7 mouse cellular contexts compared by ENCODE assay signal in the genomic region with DNA sequence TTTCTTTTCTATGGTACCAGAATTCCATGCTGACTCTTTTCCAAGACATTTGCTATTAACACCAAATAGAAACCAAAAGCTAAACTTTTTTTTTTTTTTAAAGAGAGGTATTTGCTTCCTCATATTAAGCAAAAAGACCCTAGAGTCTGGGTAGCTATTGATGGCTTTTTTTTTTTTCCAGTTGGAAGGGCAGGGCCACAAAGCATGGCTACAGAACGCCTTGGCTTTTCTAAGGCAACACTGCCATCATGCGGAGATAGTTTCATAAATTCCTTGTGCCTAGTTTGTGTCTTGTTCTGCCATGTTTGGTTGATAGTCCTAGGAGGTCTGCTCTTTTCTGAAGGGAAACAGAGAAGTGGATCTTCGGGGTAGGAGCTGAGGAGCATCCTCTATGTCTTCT.
DNase-seq lines count a peak whose midpoint lies in the region; ATAC-seq lines count a peak whose summit lies in the region.

No protein-coding gene starts in this region.

- peak; percentile 87 for DNase-seq in midbrain, embryonic 11.5 days (ENCODE audit: low spot score, missing footprints)
- no peak for DNase-seq in thymus, postnatal 4 days

- no peaks in the 10 kb centered on the region; the same call in 1 of the 2 replicates for H3K9me3 ChIP-seq in megakaryocyte, embryonic 14.5 days
- no peaks in the 10 kb centered on the region for H3K9me3 ChIP-seq in heart, embryonic 11.5 days (replicated peaks; ENCODE audit: control insufficient read depth, low read length)
- H3K9me3 ChIP-seq in kidney, embryonic 14.5 days (ENCODE audit: control insufficient read depth, low read length): no peaks in the 10 kb centered on the region
- H3K9me3 ChIP-seq in midbrain, embryonic 11.5 days (ENCODE audit: control insufficient read depth, low read length): no peaks in the 10 kb centered on the region

- H3K36me3 ChIP-seq in megakaryocyte, embryonic 14.5 days (replicated peaks; ENCODE audit: low read length): no peaks in the 10 kb centered on the region
- H3K36me3 ChIP-seq in heart, embryonic 11.5 days (ENCODE audit: control insufficient read depth, insufficient read depth, low read length): no peaks in the 10 kb centered on the region
- H3K36me3 ChIP-seq in kidney, embryonic 14.5 days (ENCODE audit: control insufficient read depth, insufficient read depth, low read length): no peaks in the 10 kb centered on the region
- no peaks in the 10 kb centered on the region for H3K36me3 ChIP-seq in midbrain, embryonic 11.5 days (ENCODE audit: control insufficient read depth, insufficient read depth, low read length)

- peak overlapping the region; percentile 45 for H3K4me2 ChIP-seq in heart, embryonic 11.5 days
- H3K4me2 ChIP-seq in kidney, embryonic 14.5 days (replicated peaks; ENCODE audit: low read depth, low read length): peak overlapping the region; percentile 28
- peak overlapping the region; percentile 25; the same call in 1 of the 2 replicates for H3K4me2 ChIP-seq in midbrain, embryonic 11.5 days

- 43% methylated on average over 3 of the region's 3 CpGs for WGBS in heart, embryonic 11.5 days (ENCODE audit: insufficient replicate concordance)
- 38% methylated on average over 3 of the region's 3 CpGs for WGBS in kidney, embryonic 14.5 days
- WGBS in midbrain, embryonic 11.5 days: 48% methylated on average over 3 of the region's 3 CpGs

- H3K9ac ChIP-seq in heart, embryonic 11.5 days (ENCODE audit: low read depth, low read length): no peak overlapping the region
- H3K9ac ChIP-seq in kidney, embryonic 14.5 days (ENCODE audit: low read depth, low read length): no peak overlapping the region
- no peak overlapping the region for H3K9ac ChIP-seq in midbrain, embryonic 11.5 days (ENCODE audit: low read length)

- no peak for ATAC-seq in megakaryocyte, adult 5-6 weeks (ENCODE audit: poor library complexity, severe bottlenecking)
- no peak for ATAC-seq in heart, embryonic 11.5 days (replicated peaks; ENCODE audit: insufficient number of reproducible peaks, low FRiP score, low TSS enrichment)
- no peak for ATAC-seq in kidney, embryonic 14.5 days (ENCODE audit: low FRiP score, low TSS enrichment)
- no peak for ATAC-seq in midbrain, embryonic 11.5 days (ENCODE audit: low FRiP score)

- H3K4me3 ChIP-seq in megakaryocyte, embryonic 14.5 days (replicated peaks): peak overlapping the region; percentile 89
- H3K4me3 ChIP-seq in brown adipose tissue, adult 24 weeks (ENCODE audit: insufficient read depth, low read depth, low read length): 0 out of 2 replicates have a peak overlapping the region, but pooled peaks have one; percentile 25
- H3K4me3 ChIP-seq in heart, embryonic 11.5 days (ENCODE audit: low read depth, low read length): peak overlapping the region; percentile 32
- H3K4me3 ChIP-seq in kidney, embryonic 14.5 days (ENCODE audit: low read length): peak overlapping the region; percentile 24; the same call in 1 of the 2 replicates
- 0 out of 2 replicates have a peak overlapping the region, but pooled peaks have one; percentile 22 for H3K4me3 ChIP-seq in midbrain, embryonic 11.5 days (ENCODE audit: low read depth, low read length)

- H3K27me3 ChIP-seq in megakaryocyte, embryonic 14.5 days (replicated peaks): no peaks in the 10 kb centered on the region
- H3K27me3 ChIP-seq in heart, embryonic 11.5 days (ENCODE audit: control insufficient read depth, insufficient read depth, low read length): no peaks in the 10 kb centered on the region
- H3K27me3 ChIP-seq in kidney, embryonic 14.5 days (ENCODE audit: control insufficient read depth, insufficient read depth, low read length): no peaks in the 10 kb centered on the region
- no peaks in the 10 kb centered on the region for H3K27me3 ChIP-seq in midbrain, embryonic 11.5 days (ENCODE audit: control insufficient read depth, insufficient read depth, low read length)

- H3K4me1 ChIP-seq in megakaryocyte, embryonic 14.5 days: no peaks in the 10 kb centered on the region
- H3K4me1 ChIP-seq in brown adipose tissue, adult 24 weeks (ENCODE audit: control insufficient read depth, insufficient read depth, insufficient read length, low read length): no peaks in the 10 kb centered on the region
- no peaks in the 10 kb centered on the region for H3K4me1 ChIP-seq in heart, embryonic 11.5 days (ENCODE audit: control insufficient read depth, insufficient read depth, low read length)
- H3K4me1 ChIP-seq in kidney, embryonic 14.5 days (ENCODE audit: control insufficient read depth, insufficient read depth, low read length): no peaks in the 10 kb centered on the region
- H3K4me1 ChIP-seq in midbrain, embryonic 11.5 days (ENCODE audit: control insufficient read depth, insufficient read depth, low read length): no peaks in the 10 kb centered on the region

- no peak overlapping the region for H3K27ac ChIP-seq in brown adipose tissue, adult 24 weeks (replicated peaks; ENCODE audit: low read depth, low read length)
- no peak overlapping the region for H3K27ac ChIP-seq in heart, embryonic 11.5 days (ENCODE audit: low read depth, low read length)
- no peak overlapping the region for H3K27ac ChIP-seq in kidney, embryonic 14.5 days (ENCODE audit: low read depth, low read length)
- no peak overlapping the region for H3K27ac ChIP-seq in midbrain, embryonic 11.5 days (ENCODE audit: low read depth, low read length)

Comparison
In these comparisons a context has a peak if more than half of its experiments do, and no peak if none do; other contexts are left out.
1. H3K4me3 ChIP-seq: peak in every context shown above with its lines; median percentile 89 in megakaryocyte, embryonic 14.5 days; 32 in heart, embryonic 11.5 days; 25 in brown adipose tissue, adult 24 weeks; 24 in kidney, embryonic 14.5 days; 22 in midbrain, embryonic 11.5 days.